Mouse (Mus musculus) liver (tissue): ENCODE measurements around the gene Tjp1.

Source experiments
- DNase-seq: peaks from one replicate; pipeline ENCODE4 v3.0.0-alpha.2; 2020; ENCODE audit warnings: mixed read lengths

Gene Tjp1

GRCm38 (mm10) chr7:65484170-65484778 is 43.3 kb downstream of the Tjp1 start:
- no peak for DNase-seq

GRCm38 (mm10) chr7:65482216-65482615 is 45.4 kb downstream of the Tjp1 start:
- DNase-seq, result no peak

- no peak for DNase-seq
Measured at GRCm38 (mm10) chr7:65472048-65472447, 55.5 kb downstream of the Tjp1 start.

GRCm38 (mm10) chr7:65471406-65471805 is 56.2 kb downstream of the Tjp1 start:
- DNase-seq, result no peak

GRCm38 (mm10) chr7:65470214-65470613 is 57.4 kb downstream of the Tjp1 start:
- DNase-seq, result no peak

GRCm38 (mm10) chr7:65469666-65470065 is 57.9 kb downstream of the Tjp1 start:
- DNase-seq, result peak; percentile 41

GRCm38 (mm10) chr7:65468191-65468590 is 59.4 kb downstream of the Tjp1 start:
- DNase-seq, result no peak

- no peak for DNase-seq
Measured at GRCm38 (mm10) chr7:65467306-65468021, 60.1 kb downstream of the Tjp1 start.

GRCm38 (mm10) chr7:65466137-65466536 is 61.4 kb downstream of the Tjp1 start:
- DNase-seq, result no peak

GRCm38 (mm10) chr7:65464518-65465037 is 63.0 kb downstream of the Tjp1 start:
- DNase-seq, result no peak

GRCm38 (mm10) chr7:65463438-65463837 is 64.1 kb downstream of the Tjp1 start:
- DNase-seq, result no peak

- DNase-seq, result no peak
Measured at GRCm38 (mm10) chr7:65461412-65461811, 66.2 kb downstream of the Tjp1 start.

- no peak for DNase-seq
Measured at GRCm38 (mm10) chr7:65460196-65460595, 67.4 kb downstream of the Tjp1 start.

- DNase-seq, result no peak
Measured at GRCm38 (mm10) chr7:65456031-65456430, 71.5 kb downstream of the Tjp1 start.

- DNase-seq, result no peak
Measured at GRCm38 (mm10) chr7:65455208-65455607, 72.4 kb downstream of the Tjp1 start.

GRCm38 (mm10) chr7:65454269-65454668 is 73.3 kb downstream of the Tjp1 start:
- no peak for DNase-seq

GRCm38 (mm10) chr7:65452246-65452645 is 75.3 kb downstream of the Tjp1 start:
- no peak for DNase-seq

- DNase-seq, result no peak
Measured at GRCm38 (mm10) chr7:65450158-65450557, 77.4 kb downstream of the Tjp1 start.

GRCm38 (mm10) chr7:65441505-65441904 is 86.1 kb downstream of the Tjp1 start:
- no peak for DNase-seq

- no peak for DNase-seq
Measured at GRCm38 (mm10) chr7:65439518-65439917, 88.1 kb downstream of the Tjp1 start.

GRCm38 (mm10) chr7:65438146-65438545 is 89.4 kb downstream of the Tjp1 start:
- no peak for DNase-seq

GRCm38 (mm10) chr7:65436921-65437320 is 90.7 kb downstream of the Tjp1 start:
- DNase-seq, result no peak

- DNase-seq, result no peak
Measured at GRCm38 (mm10) chr7:65431018-65431695, 96.4 kb downstream of the Tjp1 start.

GRCm38 (mm10) chr7:65430401-65430800 is 97.2 kb downstream of the Tjp1 start:
- DNase-seq, result no peak
